Mouse (Mus musculus) T-helper 17 cell (primary cell): ENCODE results near the gene Cerk.
"Not testable (repeated sequence)": the region's sequence is repeated elsewhere in the genome, so short reads cannot be mapped to it uniquely, and the experiment has no call there.

Experiments
- in situ Hi-C, 2 experiments: fragments of 300-600 bp; cut with MboI, MseI; formaldehyde crosslinking; loops; 1 replicate in 1 of 2; 2 replicates in 1 of 2; pipeline ENCODE4 v1.15.1; 2025; ENCODE audit warnings: high pct_unique_total_duplicates in 2 of 2

Cerk gene

GRCm38 (mm10) chr15:86185689-86186569 is at the start of gene Cerk:
Gene Cerk, minus strand, starts transcription at chr15:86186141.
- in situ Hi-C loops: no loop called here

GRCm38 (mm10) chr15:86234517-86235441 is 48.8 kb upstream of the Cerk start:
- in situ Hi-C loops: loop anchor here in 1 of 2 experiments (5.0 kb wide), 1 partner anchor 173 kb away; no protein-coding TSS in a partner anchor

- in situ Hi-C loops: no loop called here
Observed at GRCm38 (mm10) chr15:86234001-86234400, 48.1 kb upstream of the Cerk start.

GRCm38 (mm10) chr15:86231831-86232512 is 46.0 kb upstream of the Cerk start:
- in situ Hi-C loops: no loop called here

- in situ Hi-C loops: no loop called here
Observed at GRCm38 (mm10) chr15:86231170-86231569, 45.2 kb upstream of the Cerk start.

GRCm38 (mm10) chr15:86229623-86230022 is 43.7 kb upstream of the Cerk start:
- in situ Hi-C loops: no loop called here

- in situ Hi-C loops: no loop called here
Observed at GRCm38 (mm10) chr15:86229088-86229487, 43.1 kb upstream of the Cerk start.

- in situ Hi-C loops: no loop called here
Observed at GRCm38 (mm10) chr15:86228186-86228585, 42.2 kb upstream of the Cerk start.

- in situ Hi-C loops: no loop called here
Observed at GRCm38 (mm10) chr15:86226968-86227367, 41.0 kb upstream of the Cerk start.

- in situ Hi-C loops: no loop called here
Observed at GRCm38 (mm10) chr15:86226221-86226620, 40.3 kb upstream of the Cerk start.

GRCm38 (mm10) chr15:86224972-86225551 is 39.1 kb upstream of the Cerk start:
- in situ Hi-C loops: no loop called here

GRCm38 (mm10) chr15:86221901-86222300 is 36.0 kb upstream of the Cerk start:
- in situ Hi-C loops: not testable (repeated sequence)

- in situ Hi-C loops: no loop called here
Observed at GRCm38 (mm10) chr15:86221369-86221768, 35.4 kb upstream of the Cerk start.

GRCm38 (mm10) chr15:86220715-86221114 is 34.8 kb upstream of the Cerk start:
- in situ Hi-C loops: no loop called here

- in situ Hi-C loops: no loop called here
Observed at GRCm38 (mm10) chr15:86220229-86220630, 34.3 kb upstream of the Cerk start.

GRCm38 (mm10) chr15:86219534-86220228 is 33.7 kb upstream of the Cerk start:
- in situ Hi-C loops: no loop called here

GRCm38 (mm10) chr15:86216641-86217040 is 30.7 kb upstream of the Cerk start:
- in situ Hi-C loops: not testable (repeated sequence)

- in situ Hi-C loops: no loop called here
Observed at GRCm38 (mm10) chr15:86214549-86215201, 28.7 kb upstream of the Cerk start.

- in situ Hi-C loops: no loop called here
Observed at GRCm38 (mm10) chr15:86213753-86214548, 28.0 kb upstream of the Cerk start, which contains the start of gene Tbc1d22a. Gene Tbc1d22a, plus strand, starts transcription at chr15:86214459.
